Mouse (Mus musculus): Measurements from ENCODE around the gene Etv6. TPM values are rescaled to one million over a fixed set of nuclear protein-coding genes. Genes with fewer than 3 reads are reported as not detected.

Gene Etv6
- polyA plus RNA-seq, 1 experiment from 2014 or later = 10.4 TPM

GRCm38 (mm10) chr6:134182301-134182948, 146.9 kb downstream of the Etv6 start:
- Histone ChIP-seq H3K9me3 (replicated peaks; ENCODE audit: control insufficient read depth, low read length) (no peaks in the 10 kb centered on the region), H3K4me2 (ENCODE audit: low read depth, low read length) (no peak overlapping the region), H3K27ac (ENCODE audit: low read length) (peak overlapping the region; percentile 43; the same call in 1 of the 2 replicates), H3K27me3 (ENCODE audit: control insufficient read depth, insufficient read depth, low read length) (no peaks in the 10 kb centered on the region), H3K4me1 (ENCODE audit: control insufficient read depth, insufficient read depth, low read length) (peaks cover 9% of the 10 kb centered on the region), H3K4me3 (replicated peaks; ENCODE audit: low read length) (no peak overlapping the region), H3K9ac (ENCODE audit: low read length) (0 out of 2 replicates have a peak overlapping the region, but pooled peaks have one; percentile 19), H3K36me3 (ENCODE audit: control insufficient read depth, insufficient read depth, low read length) (no peaks in the 10 kb centered on the region)
- WGBS = 49% methylated on average over 17 of the region's 17 CpGs
- no peak for ATAC-seq (ENCODE audit: insufficient read depth, low FRiP score)

- Histone ChIP-seq H3K27ac (ENCODE audit: low read length) (no peak overlapping the region), H3K36me3 (ENCODE audit: control insufficient read depth, insufficient read depth, low read length) (no peaks in the 10 kb centered on the region), H3K9ac (ENCODE audit: low read length) (no peak overlapping the region), H3K9me3 (replicated peaks; ENCODE audit: control insufficient read depth, low read length) (no peaks in the 10 kb centered on the region), H3K27me3 (ENCODE audit: control insufficient read depth, insufficient read depth, low read length) (no peaks in the 10 kb centered on the region), H3K4me2 (ENCODE audit: low read depth, low read length) (no peak overlapping the region), H3K4me3 (replicated peaks; ENCODE audit: low read length) (no peak overlapping the region), H3K4me1 (ENCODE audit: control insufficient read depth, insufficient read depth, low read length) (peaks cover 18% of the 10 kb centered on the region)
- 63% methylated on average over 11 of the region's 11 CpGs for WGBS
- no peak for ATAC-seq (ENCODE audit: insufficient read depth, low FRiP score)
Measured at GRCm38 (mm10) chr6:134183592-134184342, 148.3 kb downstream of the Etv6 start.

DNA sequence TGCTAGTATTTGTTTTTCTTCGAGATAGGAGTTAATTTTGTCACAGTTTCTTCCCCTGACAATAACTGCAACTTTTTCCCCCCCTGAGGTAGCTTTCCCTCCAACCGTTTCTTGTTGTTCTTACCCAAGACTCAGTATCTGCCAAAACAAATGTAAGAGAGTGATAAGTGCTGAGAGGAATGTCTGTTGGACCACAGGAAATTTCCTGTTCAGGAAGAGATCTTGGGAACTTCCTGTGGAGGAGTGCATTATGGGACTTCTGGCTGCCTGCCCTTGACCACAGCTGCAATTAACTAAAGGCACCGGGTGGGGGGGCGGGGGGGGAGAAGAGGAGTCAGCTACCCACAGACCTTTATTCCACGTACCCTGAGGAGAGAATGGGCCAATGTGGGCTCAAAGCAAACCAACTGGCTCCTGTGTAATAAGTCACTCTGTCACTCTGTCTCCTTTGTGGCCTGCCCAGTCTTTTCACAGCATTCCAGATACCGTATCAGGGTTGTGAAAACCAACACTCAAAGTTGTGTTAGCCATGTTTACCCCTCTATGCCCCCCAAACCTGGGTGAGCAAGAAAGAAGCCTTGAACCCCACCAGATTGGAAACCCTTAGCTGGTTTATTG, 150.9 kb downstream of the Etv6 start:
- Histone ChIP-seq H3K36me3 (ENCODE audit: control insufficient read depth, insufficient read depth, low read length) (no peaks in the 10 kb centered on the region), H3K27ac (ENCODE audit: low read length) (peak overlapping the region; percentile 62), H3K9ac (ENCODE audit: low read length) (no peak overlapping the region), H3K4me2 (ENCODE audit: low read depth, low read length) (no peak overlapping the region), H3K4me3 (replicated peaks; ENCODE audit: low read length) (no peak overlapping the region), H3K9me3 (replicated peaks; ENCODE audit: control insufficient read depth, low read length) (no peaks in the 10 kb centered on the region), H3K4me1 (ENCODE audit: control insufficient read depth, insufficient read depth, low read length) (peaks cover 36% of the 10 kb centered on the region), H3K27me3 (ENCODE audit: control insufficient read depth, insufficient read depth, low read length) (no peaks in the 10 kb centered on the region)
- WGBS = 34% methylated on average over 6 of the region's 6 CpGs
- no peak for ATAC-seq (ENCODE audit: insufficient read depth, low FRiP score)

DNA sequence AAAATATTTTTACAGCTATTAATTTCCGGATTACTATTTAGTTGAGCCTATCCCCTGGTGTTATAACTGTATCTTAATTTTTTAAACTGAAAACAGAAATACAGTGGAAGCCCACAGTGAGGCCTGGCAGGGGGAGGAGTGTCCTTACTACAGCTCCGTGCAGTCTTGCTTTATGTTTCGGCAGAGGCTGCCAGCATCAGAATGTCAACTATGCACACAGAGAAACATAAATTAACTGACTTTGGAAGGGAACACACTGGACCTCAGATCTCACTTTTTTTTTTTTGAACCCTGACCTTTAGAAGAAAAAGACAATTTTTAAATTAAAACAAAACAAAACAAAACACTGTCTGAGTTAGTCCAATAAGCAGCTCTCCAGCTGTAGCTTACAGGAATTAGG, 153.2 kb downstream of the Etv6 start:
- Histone ChIP-seq H3K4me1 (ENCODE audit: control insufficient read depth, insufficient read depth, low read length) (peaks cover 34% of the 10 kb centered on the region), H3K27ac (ENCODE audit: low read length) (peak overlapping the region; percentile 19; the same call in 1 of the 2 replicates), H3K36me3 (ENCODE audit: control insufficient read depth, insufficient read depth, low read length) (no peaks in the 10 kb centered on the region), H3K4me2 (ENCODE audit: low read depth, low read length) (no peak overlapping the region), H3K4me3 (replicated peaks; ENCODE audit: low read length) (no peak overlapping the region), H3K9me3 (replicated peaks; ENCODE audit: control insufficient read depth, low read length) (no peaks in the 10 kb centered on the region), H3K9ac (ENCODE audit: low read length) (no peak overlapping the region), H3K27me3 (ENCODE audit: control insufficient read depth, insufficient read depth, low read length) (no peaks in the 10 kb centered on the region)
- peak; percentile 41; the same call in 1 of the 2 replicates for ATAC-seq (ENCODE audit: insufficient read depth, low FRiP score)
- WGBS = 30% methylated on average over 3 of the region's 3 CpGs

GRCm38 (mm10) chr6:134189174-134189573, 153.7 kb downstream of the Etv6 start:
- WGBS = 19% methylated on average over 5 of the region's 5 CpGs
- no peak for ATAC-seq (ENCODE audit: insufficient read depth, low FRiP score)
- Histone ChIP-seq H3K27me3 (ENCODE audit: control insufficient read depth, insufficient read depth, low read length) (no peaks in the 10 kb centered on the region), H3K36me3 (ENCODE audit: control insufficient read depth, insufficient read depth, low read length) (no peaks in the 10 kb centered on the region), H3K4me3 (replicated peaks; ENCODE audit: low read length) (no peak overlapping the region), H3K4me2 (ENCODE audit: low read depth, low read length) (no peak overlapping the region), H3K9me3 (replicated peaks; ENCODE audit: control insufficient read depth, low read length) (no peaks in the 10 kb centered on the region), H3K9ac (ENCODE audit: low read length) (peak overlapping the region; percentile 31; the same call in 1 of the 2 replicates), H3K27ac (ENCODE audit: low read length) (peak overlapping the region; percentile 19), H3K4me1 (ENCODE audit: control insufficient read depth, insufficient read depth, low read length) (peaks cover 32% of the 10 kb centered on the region)

GRCm38 (mm10) chr6:134189575-134190132, 154.2 kb downstream of the Etv6 start:
- Histone ChIP-seq H3K27ac (ENCODE audit: low read length) (peak overlapping the region; percentile 19), H3K9ac (ENCODE audit: low read length) (peak overlapping the region; percentile 31; the same call in 1 of the 2 replicates), H3K36me3 (ENCODE audit: control insufficient read depth, insufficient read depth, low read length) (no peaks in the 10 kb centered on the region), H3K4me3 (replicated peaks; ENCODE audit: low read length) (no peak overlapping the region), H3K9me3 (replicated peaks; ENCODE audit: control insufficient read depth, low read length) (no peaks in the 10 kb centered on the region), H3K4me2 (ENCODE audit: low read depth, low read length) (no peak overlapping the region), H3K4me1 (ENCODE audit: control insufficient read depth, insufficient read depth, low read length) (peaks cover 32% of the 10 kb centered on the region), H3K27me3 (ENCODE audit: control insufficient read depth, insufficient read depth, low read length) (no peaks in the 10 kb centered on the region)
- 36% methylated on average over 7 of the region's 7 CpGs for WGBS
- peak; percentile 45; the same call in 1 of the 2 replicates for ATAC-seq (ENCODE audit: insufficient read depth, low FRiP score)

DNA sequence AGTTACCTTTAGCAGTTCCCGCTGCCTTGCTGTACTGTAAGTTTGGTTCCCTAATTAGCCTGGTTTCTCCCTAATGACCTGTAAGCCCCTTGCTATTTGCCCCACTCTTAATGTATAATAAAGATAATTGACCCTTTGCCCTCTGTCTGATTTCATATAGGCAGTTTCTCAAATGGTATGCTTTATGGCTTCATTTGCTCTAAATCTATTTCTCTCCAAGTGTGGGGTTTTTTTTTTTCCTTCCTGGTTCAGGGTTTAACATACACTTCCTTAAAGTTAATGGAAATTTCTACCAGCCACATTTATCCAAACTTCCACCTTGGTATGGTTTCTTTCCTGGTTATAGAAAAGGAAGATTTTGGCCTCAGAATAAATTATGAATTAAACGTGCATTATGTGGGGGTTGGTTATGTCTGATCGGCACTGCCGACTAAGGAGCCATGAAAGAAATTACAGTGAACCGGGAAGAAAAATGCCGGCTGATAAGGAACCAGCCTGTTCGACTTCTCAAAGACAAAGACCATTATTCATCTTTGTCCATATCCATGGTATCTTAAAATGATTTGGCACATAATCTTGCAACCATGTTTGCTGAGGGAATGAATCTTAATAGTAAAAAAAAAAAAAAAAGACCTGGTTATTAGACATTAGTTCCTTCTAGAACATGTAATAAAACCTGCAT, 155.2 kb downstream of the Etv6 start:
- H3K4me1 ChIP-seq (ENCODE audit: control insufficient read depth, insufficient read depth, low read length) = peaks cover 32% of the 10 kb centered on the region
- ATAC-seq (ENCODE audit: insufficient read depth, low FRiP score) = no peak
- WGBS = 51% methylated on average over 7 of the region's 7 CpGs
- no peaks in the 10 kb centered on the region for H3K9me3 ChIP-seq (replicated peaks; ENCODE audit: control insufficient read depth, low read length)
- H3K27me3 ChIP-seq (ENCODE audit: control insufficient read depth, insufficient read depth, low read length) = no peaks in the 10 kb centered on the region
- H3K36me3 ChIP-seq (ENCODE audit: control insufficient read depth, insufficient read depth, low read length) = no peaks in the 10 kb centered on the region
- H3K4me2 ChIP-seq (ENCODE audit: low read depth, low read length) = no peak overlapping the region
- H3K4me3 ChIP-seq (replicated peaks; ENCODE audit: low read length) = no peak overlapping the region
- H3K9ac ChIP-seq (ENCODE audit: low read length) = no peak overlapping the region
- peak overlapping the region; percentile 19 for H3K27ac ChIP-seq (ENCODE audit: low read length)

- Histone ChIP-seq H3K4me2 (ENCODE audit: low read depth, low read length) (no peak overlapping the region), H3K27ac (ENCODE audit: low read length) (no peak overlapping the region), H3K9me3 (replicated peaks; ENCODE audit: control insufficient read depth, low read length) (no peaks in the 10 kb centered on the region), H3K4me3 (replicated peaks; ENCODE audit: low read length) (no peak overlapping the region), H3K27me3 (ENCODE audit: control insufficient read depth, insufficient read depth, low read length) (no peaks in the 10 kb centered on the region), H3K4me1 (ENCODE audit: control insufficient read depth, insufficient read depth, low read length) (peaks cover 27% of the 10 kb centered on the region), H3K36me3 (ENCODE audit: control insufficient read depth, insufficient read depth, low read length) (no peaks in the 10 kb centered on the region), H3K9ac (ENCODE audit: low read length) (no peak overlapping the region)
- ATAC-seq (ENCODE audit: insufficient read depth, low FRiP score) = no peak
Measured at GRCm38 (mm10) chr6:134192710-134193109, 157.2 kb downstream of the Etv6 start.
